Mouse (Mus musculus) olfactory bulb, adult 2 months (tissue): Measurements from ENCODE around the gene 4933402J07Rik.

ENCODE experiments used
- CTCF ChIP-seq: fragments of 200-500 bp; IDR thresholded peaks from 2 replicates; pipeline ENCODE4 v1.5.1; 2012; ENCODE audit warnings: low read depth, mild to moderate bottlenecking, low read length, moderate library complexity; ENCODE audit not compliant: insufficient read depth
- POLR2A ChIP-seq: fragments of 200-500 bp; IDR thresholded peaks from 2 replicates; pipeline ENCODE4 v1.6.1; 2012; ENCODE audit warnings: mild to moderate bottlenecking, low read depth, low read length, moderate library complexity; ENCODE audit not compliant: insufficient read depth

- TF ChIP-seq POLR2A = no peak
- no peak for TF ChIP-seq CTCF
Measured at GRCm38 (mm10) chr8:87560801-87561200, 2.9 kb upstream of the 4933402J07Rik start.
